Mouse (Mus musculus) midbrain, embryonic 10.5 days (tissue): ENCODE measurements around the gene Stk39. TPM values are rescaled to one million over a fixed set of nuclear protein-coding genes. Genes with fewer than 3 reads are reported as not detected.
A peak's percentile ranks its signal among the peaks of the same experiment; 100 is the strongest.

Source experiments
- DNase-seq: peaks from one replicate; pipeline ENCODE4 v3.0.0-alpha.2; 2017; ENCODE audit warnings: low spot score
- H3K27ac ChIP-seq: fragments of 300-500 bp; sonication (generic); replicated peaks from 2 replicates; pipeline ENCODE4 v1.5.1; 2016; ENCODE audit warnings: mild to moderate bottlenecking
- H3K27me3 ChIP-seq: fragments of 300-500 bp; sonication (generic); 2 replicates; pipeline ENCODE4 v1.6.1; 2016; ENCODE audit warnings: low read depth, mild to moderate bottlenecking; ENCODE audit not compliant: poor library complexity, severe bottlenecking
- H3K36me3 ChIP-seq: fragments of 300-500 bp; sonication (generic); 2 replicates; pipeline ENCODE4 v1.6.1; 2016; ENCODE audit warnings: mild to moderate bottlenecking, moderate library complexity
- H3K4me1 ChIP-seq: fragments of 300-500 bp; sonication (generic); 2 replicates; pipeline ENCODE4 v1.6.1; 2016
- H3K4me3 ChIP-seq: fragments of 300-500 bp; sonication (generic); 2 replicates; pipeline ENCODE4 v1.5.1; 2016; ENCODE audit warnings: mild to moderate bottlenecking, moderate library complexity
- H3K9me3 ChIP-seq: fragments of 300-500 bp; sonication (generic); replicated peaks from 2 replicates; pipeline ENCODE4 v1.6.1; 2016; ENCODE audit warnings: mild to moderate bottlenecking
- WGBS: fragments of 180-500 bp; shearing (Covaris S2); methylation state at CpG from one replicate; pipeline ENCODE4 v1.1.7; 2016; 5-methylcytosine and 5-hydroxymethylcytosine counted together
- polyA plus RNA-seq: library from polyadenylated mRNA; unstranded; fragments of >200 nt; fragmentation: Nextera tagmentation; extraction: Ambion mirVana; gene quantifications from 2 replicates; pipeline ENCODE4 v1.2.1, GENCODE M21; 2016

Gene Stk39
- polyA plus RNA-seq, 1 experiment from 2014 or later, result 30.1 TPM

DNA sequence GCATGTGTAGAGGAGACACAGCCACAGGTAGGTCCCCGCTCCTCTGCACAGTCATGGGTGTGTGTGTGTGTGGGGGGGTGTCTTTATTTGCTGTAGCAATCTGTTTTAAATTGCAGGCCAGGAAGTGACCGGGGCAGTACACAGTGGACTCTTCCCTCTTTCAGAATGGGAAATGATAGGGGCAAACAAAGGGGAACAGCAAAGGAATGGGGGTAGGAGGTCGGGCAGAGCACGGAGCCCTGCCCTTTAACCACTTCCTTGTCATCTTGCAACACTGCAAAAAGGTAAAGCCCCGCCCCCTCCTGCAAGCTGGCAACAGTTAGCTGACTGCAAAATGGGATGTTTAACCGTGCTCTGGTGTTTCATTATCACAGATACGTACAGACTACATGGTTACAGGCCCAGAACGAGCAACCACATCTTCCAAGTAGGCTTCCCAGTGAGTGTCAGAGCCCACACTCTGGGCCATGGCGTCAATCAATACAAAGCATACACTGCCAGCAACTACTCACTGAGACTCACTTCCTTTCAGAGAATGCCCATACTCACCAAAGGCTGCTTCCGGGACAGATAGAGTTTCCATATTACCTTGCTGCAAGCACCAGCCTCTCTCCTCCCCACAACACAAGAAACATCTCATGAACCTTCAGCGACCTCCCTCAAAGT, 89.5 kb downstream of the Stk39 start:
- H3K27ac ChIP-seq, result peak overlapping the region; percentile 35
- DNase-seq, result no peak
- H3K4me1 ChIP-seq, result peaks cover 93% of the 10 kb centered on the region
- peaks cover 6% of the 10 kb centered on the region for H3K36me3 ChIP-seq
- H3K27me3 ChIP-seq, result peaks cover 12% of the 10 kb centered on the region; the same call in 1 of the 2 replicates
- 73% methylated on average over 11 of the region's 11 CpGs for WGBS
- no peaks in the 10 kb centered on the region for H3K9me3 ChIP-seq
- no peak overlapping the region for H3K4me3 ChIP-seq

DNA sequence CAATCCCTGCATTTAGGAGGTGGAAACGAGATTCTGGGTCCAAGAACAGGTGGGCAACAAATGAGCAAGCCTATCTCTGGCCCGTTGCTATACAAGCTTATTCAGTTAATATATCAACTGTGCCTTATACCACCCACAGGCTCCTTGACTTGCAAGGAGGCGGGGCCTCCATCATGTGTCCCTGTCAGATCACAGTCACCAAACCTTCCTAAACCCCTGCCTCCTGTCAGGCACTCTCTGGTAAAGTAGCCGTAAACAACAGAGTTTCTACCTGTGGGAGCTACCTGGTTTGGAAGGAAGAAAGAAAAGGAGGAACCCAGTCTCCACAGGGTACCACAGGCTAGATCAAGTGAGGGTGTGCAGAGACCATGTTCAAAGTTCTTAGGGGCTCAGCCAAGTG, 90.2 kb downstream of the Stk39 start:
- Histone ChIP-seq H3K27ac (peak overlapping the region; percentile 35), H3K4me1 (peaks cover 90% of the 10 kb centered on the region), H3K27me3 (0 out of 2 replicates have a peak, but pooled peaks cover 11% of the 10 kb centered on the region), H3K36me3 (peaks cover 10% of the 10 kb centered on the region), H3K9me3 (no peaks in the 10 kb centered on the region), H3K4me3 (no peak overlapping the region)
- 82% methylated on average over 4 of the region's 4 CpGs for WGBS
- DNase-seq, result no peak

DNA sequence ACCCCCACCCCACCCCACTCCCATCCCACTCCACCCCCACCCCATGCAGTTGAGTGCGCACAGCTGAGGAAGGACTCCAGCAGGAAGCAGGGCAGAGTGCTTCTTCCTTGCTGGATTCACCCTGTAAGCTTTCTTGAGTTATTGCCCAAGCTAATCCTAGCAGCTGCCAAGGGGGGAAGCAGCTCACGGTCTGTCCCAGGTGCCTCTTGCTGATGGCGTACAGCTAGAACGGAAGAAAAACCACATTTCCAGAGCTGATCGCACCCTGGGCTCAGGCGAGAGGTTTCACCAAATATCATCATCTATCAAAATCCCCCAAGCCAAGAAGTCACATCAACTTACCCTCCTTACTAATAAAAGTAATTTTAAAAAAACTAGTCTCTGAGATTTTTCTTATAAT, 90.9 kb downstream of the Stk39 start:
- Histone ChIP-seq H3K27ac (no peak overlapping the region; the same call in 1 of the 2 replicates), H3K4me3 (no peak overlapping the region), H3K4me1 (peaks cover 83% of the 10 kb centered on the region), H3K36me3 (peaks cover 14% of the 10 kb centered on the region), H3K9me3 (no peaks in the 10 kb centered on the region), H3K27me3 (0 out of 2 replicates have a peak, but pooled peaks cover 11% of the 10 kb centered on the region)
- no peak for DNase-seq
- 65% methylated on average over 6 of the region's 6 CpGs for whole genome bisulfite sequencing

DNA sequence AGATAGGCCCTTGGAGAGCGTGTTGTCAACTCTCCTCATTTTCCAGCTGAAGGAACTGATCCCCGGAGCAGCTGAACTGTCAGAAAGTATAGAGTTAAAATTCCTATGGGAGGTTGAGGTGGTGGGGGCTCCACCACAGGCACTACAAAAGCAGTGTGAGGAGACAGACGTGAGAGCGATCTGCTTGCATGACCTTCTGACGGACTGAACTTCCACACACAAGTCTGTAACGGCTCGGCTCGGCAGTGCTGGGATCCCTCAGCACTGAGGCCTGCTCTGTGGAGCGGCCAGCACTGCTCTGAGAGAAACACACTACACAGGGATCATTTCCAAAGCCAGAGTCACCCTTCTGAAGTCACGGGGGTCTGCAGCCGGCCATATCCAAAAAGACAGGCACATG, 92.4 kb downstream of the Stk39 start:
- Histone ChIP-seq H3K27ac (peak overlapping the region; percentile 65), H3K9me3 (no peaks in the 10 kb centered on the region), H3K27me3 (0 out of 2 replicates have a peak, but pooled peaks cover 7% of the 10 kb centered on the region), H3K4me1 (peaks cover 71% of the 10 kb centered on the region), H3K36me3 (peaks cover 18% of the 10 kb centered on the region), H3K4me3 (no peak overlapping the region)
- DNase-seq, result no peak
- 60% methylated on average over 11 of the region's 11 CpGs for WGBS

DNA sequence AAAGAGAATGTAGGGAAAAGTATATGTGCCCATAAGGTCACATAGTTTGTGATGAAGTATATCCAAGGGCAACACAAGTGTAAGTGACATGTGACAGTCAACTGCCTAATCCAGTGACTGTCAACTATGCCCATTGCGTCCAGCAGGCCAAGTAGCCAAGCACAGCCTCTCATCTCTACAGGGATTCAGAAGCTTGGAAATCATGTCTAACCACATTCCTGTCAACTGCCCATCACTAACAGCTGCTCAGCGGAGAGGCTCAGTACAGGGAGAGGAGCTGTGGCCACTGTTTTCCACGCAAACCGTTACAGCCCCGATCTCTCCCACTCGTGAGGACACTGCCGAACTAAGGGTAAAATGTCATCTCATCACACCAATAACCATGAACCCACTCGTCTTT, 93.7 kb downstream of the Stk39 start:
- peaks cover 68% of the 10 kb centered on the region for H3K4me1 ChIP-seq
- H3K4me3 ChIP-seq, result no peak overlapping the region
- H3K9me3 ChIP-seq, result no peaks in the 10 kb centered on the region
- peaks cover 18% of the 10 kb centered on the region for H3K36me3 ChIP-seq
- DNase-seq, result no peak
- WGBS, result 88% methylated on average over 8 of the region's 8 CpGs
- no peak overlapping the region for H3K27ac ChIP-seq
- H3K27me3 ChIP-seq, result no peaks in the 10 kb centered on the region

DNA sequence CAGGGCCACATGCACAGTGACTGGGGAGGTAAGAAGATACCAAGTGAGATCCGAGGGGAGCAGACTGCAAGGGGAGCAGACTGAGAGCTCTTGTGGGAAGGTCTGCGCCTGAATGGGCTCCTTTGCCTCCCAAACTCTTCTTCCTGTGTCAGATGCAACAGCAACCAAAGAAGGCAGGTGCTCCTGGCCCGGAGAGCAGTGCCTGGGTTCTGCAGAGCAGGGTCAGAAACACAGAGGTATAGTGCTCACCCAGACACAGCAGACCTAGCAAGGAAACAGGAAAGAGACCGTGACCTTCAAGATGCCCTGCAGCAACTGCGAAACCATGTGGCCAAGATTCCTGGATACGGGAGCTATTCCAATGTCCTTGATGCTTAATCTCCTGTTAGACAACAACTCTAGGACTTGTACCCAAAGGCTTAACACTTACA, 94.8 kb downstream of the Stk39 start:
- Histone ChIP-seq H3K27me3 (no peaks in the 10 kb centered on the region), H3K9me3 (no peaks in the 10 kb centered on the region), H3K4me3 (no peak overlapping the region), H3K4me1 (peaks cover 61% of the 10 kb centered on the region), H3K27ac (peak overlapping the region; percentile 55; the same call in 1 of the 2 replicates), H3K36me3 (peaks cover 18% of the 10 kb centered on the region)
- 86% methylated on average over 6 of the region's 6 CpGs for WGBS
- no peak for DNase-seq

DNA sequence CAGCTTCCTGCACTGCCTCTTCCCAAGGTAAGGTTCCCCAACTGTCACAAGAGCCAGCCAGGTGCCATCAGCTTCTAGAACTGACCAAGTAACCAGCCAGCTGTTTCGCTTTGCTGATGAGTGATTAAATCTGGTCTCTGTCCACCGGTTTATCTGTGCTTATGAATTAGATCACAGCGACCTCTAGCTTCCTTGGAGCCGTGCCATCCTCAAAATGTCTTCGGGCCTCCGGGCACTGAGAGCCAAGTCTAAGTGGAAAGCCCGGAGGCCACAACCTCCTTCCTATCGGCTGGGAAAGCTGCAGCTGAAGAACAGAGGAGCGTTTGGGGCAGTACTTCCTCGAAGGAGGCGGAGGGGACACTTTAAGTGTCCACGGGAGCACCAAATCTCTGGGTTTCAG, 95.4 kb downstream of the Stk39 start:
- Histone ChIP-seq H3K9me3 (no peaks in the 10 kb centered on the region), H3K27ac (no peak overlapping the region), H3K4me1 (peaks cover 60% of the 10 kb centered on the region), H3K36me3 (peaks cover 18% of the 10 kb centered on the region), H3K27me3 (no peaks in the 10 kb centered on the region), H3K4me3 (no peak overlapping the region)
- no peak for DNase-seq
- WGBS, result 92% methylated on average over 12 of the region's 12 CpGs

DNA sequence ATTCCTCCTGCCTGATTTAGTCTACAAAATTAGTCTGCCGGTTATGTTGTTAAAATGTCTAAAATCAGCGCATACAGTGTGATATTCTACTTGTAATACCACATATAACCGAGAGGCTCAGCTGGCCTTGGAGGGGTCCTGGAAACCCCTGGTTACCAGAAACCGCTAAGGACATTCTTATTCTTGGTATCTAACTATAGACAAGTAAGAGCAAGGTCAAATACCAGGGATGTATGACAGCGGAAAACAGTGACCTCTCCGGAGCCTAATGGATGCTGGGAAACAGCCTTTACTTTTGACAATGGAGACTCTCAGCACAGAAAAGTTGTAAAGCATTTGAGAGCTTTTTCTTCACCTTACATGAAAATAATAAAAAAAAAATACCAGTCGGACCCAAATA, 97.9 kb downstream of the Stk39 start:
- Histone ChIP-seq H3K27ac (no peak overlapping the region), H3K4me3 (no peak overlapping the region), H3K27me3 (no peaks in the 10 kb centered on the region), H3K4me1 (peaks cover 52% of the 10 kb centered on the region), H3K9me3 (no peaks in the 10 kb centered on the region), H3K36me3 (peaks cover 18% of the 10 kb centered on the region)
- WGBS, result 85% methylated on average over 7 of the region's 7 CpGs
- no peak for DNase-seq

DNA sequence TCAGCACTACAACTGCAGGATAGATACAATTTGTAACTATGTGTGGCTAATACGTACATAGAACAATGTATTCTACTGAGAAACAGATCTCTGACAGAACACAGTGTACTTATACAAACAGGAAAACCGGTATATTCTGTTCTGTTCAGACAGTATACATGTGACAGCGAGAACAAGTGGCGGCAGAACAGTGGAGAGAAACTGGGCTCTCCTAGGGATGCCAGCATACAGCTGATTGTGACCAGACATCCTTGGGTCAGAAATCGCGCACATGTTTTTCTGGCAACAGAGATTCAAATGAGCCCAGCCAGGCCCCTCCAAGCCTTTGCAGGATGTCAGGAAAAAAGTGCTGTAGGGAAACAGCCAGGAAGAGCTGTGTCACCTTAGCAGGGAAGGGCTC, 100.2 kb downstream of the Stk39 start:
- WGBS, result 86% methylated on average over 6 of the region's 6 CpGs
- H3K4me3 ChIP-seq, result no peak overlapping the region

DNA sequence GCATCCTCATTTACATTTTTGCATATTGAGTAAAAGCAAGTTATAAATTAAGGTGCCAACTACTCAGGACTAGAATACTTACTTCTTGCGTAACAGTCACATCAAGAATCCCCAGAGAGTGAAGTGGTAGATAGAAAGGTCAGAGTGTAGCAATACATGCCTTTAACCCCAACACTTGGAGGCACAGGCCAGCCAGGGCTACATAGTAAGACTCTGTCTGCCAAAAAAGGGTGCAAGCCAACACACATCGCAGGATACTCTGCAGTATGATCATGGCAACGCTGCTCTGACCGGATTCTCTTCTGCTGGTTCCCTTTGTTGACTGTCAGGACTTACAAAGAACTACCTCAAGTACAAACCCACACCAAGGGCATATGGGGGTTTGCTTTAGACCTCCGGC, 101.7 kb downstream of the Stk39 start:
- DNase-seq, result no peak
- Histone ChIP-seq H3K4me1 (peaks cover 73% of the 10 kb centered on the region), H3K4me3 (no peak overlapping the region), H3K27ac (peak overlapping the region; percentile 72), H3K9me3 (no peaks in the 10 kb centered on the region), H3K36me3 (0 out of 2 replicates have a peak, but pooled peaks cover 3% of the 10 kb centered on the region), H3K27me3 (no peaks in the 10 kb centered on the region)
- 84% methylated on average over 5 of the region's 5 CpGs for WGBS

More for the DNA sequence above, 100.2 kb downstream of the Stk39 start:
- Histone ChIP-seq H3K27ac (no peak overlapping the region), H3K36me3 (0 out of 2 replicates have a peak, but pooled peaks cover 8% of the 10 kb centered on the region), H3K27me3 (no peaks in the 10 kb centered on the region), H3K9me3 (no peaks in the 10 kb centered on the region), H3K4me1 (peaks cover 57% of the 10 kb centered on the region)
- no peak for DNase-seq

DNA sequence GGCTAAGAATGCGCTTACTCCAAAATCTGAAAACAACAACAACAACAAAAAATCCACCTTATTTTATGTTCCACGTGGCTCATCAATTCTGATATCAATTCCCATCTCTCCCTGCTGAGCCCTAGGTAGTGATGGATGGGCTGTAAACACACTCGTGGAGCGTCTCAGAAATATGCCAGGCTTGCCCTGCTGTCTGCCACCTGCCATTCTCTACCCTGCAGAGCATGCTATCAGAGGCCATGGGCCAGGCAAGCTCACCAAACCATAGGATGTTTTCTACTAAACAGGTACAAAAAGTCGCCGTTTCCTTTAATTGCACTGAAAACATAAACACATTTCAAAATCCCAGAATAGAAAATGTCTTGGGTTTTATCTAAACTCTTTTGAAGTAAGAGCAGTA, 103.0 kb downstream of the Stk39 start:
- Histone ChIP-seq H3K4me3 (no peak overlapping the region), H3K36me3 (no peaks in the 10 kb centered on the region), H3K9me3 (no peaks in the 10 kb centered on the region), H3K27ac (peak overlapping the region; percentile 6; the same call in 1 of the 2 replicates), H3K27me3 (no peaks in the 10 kb centered on the region), H3K4me1 (peaks cover 76% of the 10 kb centered on the region)
- WGBS, result 91% methylated on average over 6 of the region's 6 CpGs
- no peak for DNase-seq

DNA sequence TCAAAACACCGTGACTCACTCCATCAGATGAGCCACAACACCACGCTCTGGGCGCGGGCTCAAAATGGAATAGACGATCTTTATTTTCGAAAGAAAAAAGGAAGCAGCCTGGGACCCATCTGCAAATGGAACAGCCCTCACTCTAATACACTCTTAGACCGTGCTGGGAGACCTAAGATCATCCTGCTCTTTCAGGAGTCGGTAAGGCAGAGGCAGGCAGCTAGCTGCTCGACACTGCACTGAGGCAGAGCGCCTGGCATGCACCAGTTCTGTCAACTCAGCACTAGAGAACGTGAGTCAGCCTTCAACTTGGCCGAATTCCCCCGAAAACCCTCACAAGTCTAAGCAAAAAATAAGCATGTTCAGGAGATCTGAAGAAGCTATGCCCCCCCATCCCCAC, 104.1 kb downstream of the Stk39 start:
- peak overlapping the region; percentile 7; the same call in 1 of the 2 replicates for H3K4me3 ChIP-seq
- DNase-seq, result no peak
- H3K4me1 ChIP-seq, result peaks cover 82% of the 10 kb centered on the region
- no peaks in the 10 kb centered on the region for H3K9me3 ChIP-seq
- no peaks in the 10 kb centered on the region; the same call in 1 of the 2 replicates for H3K36me3 ChIP-seq
- peak overlapping the region; percentile 91 for H3K27ac ChIP-seq
- H3K27me3 ChIP-seq, result no peaks in the 10 kb centered on the region
- WGBS, result 46% methylated on average over 13 of the region's 13 CpGs

DNA sequence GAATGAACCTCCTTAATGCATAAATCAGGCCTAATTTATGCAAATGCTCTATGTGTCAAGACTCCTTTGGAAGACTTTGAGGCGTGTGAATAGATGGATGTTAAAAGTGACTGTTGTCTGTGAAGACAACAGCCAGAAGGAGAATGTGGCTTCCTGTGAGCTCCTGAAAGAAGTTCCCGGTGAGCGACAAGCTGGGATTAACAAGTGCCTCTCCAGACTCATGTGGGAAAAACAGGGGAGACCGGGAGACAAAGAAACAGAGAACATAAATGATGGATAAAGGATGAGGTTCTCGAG, 105.2 kb downstream of the Stk39 start:
- Histone ChIP-seq H3K36me3 (no peaks in the 10 kb centered on the region; the same call in 1 of the 2 replicates), H3K27me3 (no peaks in the 10 kb centered on the region), H3K4me3 (peak overlapping the region; percentile 52), H3K4me1 (peaks cover 85% of the 10 kb centered on the region), H3K27ac (peak overlapping the region; percentile 91), H3K9me3 (no peaks in the 10 kb centered on the region)
- 9% methylated on average over 5 of the region's 5 CpGs for WGBS
- peak; percentile 57 for DNase-seq
